Mouse (Mus musculus) neural tube, embryonic 13.5 days (tissue): ENCODE measurements at regions not wholly inside any gene's neighbourhood (a gene's known extent, or its start where the extent isn't known, plus 50 kb on each side); places are given as distances from the start of the nearest gene placed in this dataset.

Source experiments
- ATAC-seq: fragments of 200-750 bp; cut with Nextera tagmentation; 2 replicates; pipeline ENCODE4 v1.8.0; 2017; ENCODE audit warnings: low read depth, mild to moderate bottlenecking, moderate TSS enrichment, moderate library complexity
- H3K27ac ChIP-seq: fragments of 300-500 bp; sonication (generic); replicated peaks from 2 replicates; pipeline ENCODE4 v1.5.1; 2015; ENCODE audit warnings: moderate library complexity, mild to moderate bottlenecking, inconsistent platforms
- H3K27me3 ChIP-seq: fragments of 300-500 bp; sonication (generic); 2 replicates; pipeline ENCODE4 v1.6.1; 2015; ENCODE audit warnings: mild to moderate bottlenecking, inconsistent platforms
- H3K36me3 ChIP-seq: fragments of 300-500 bp; sonication (generic); 2 replicates; pipeline ENCODE4 v1.6.1; 2015; ENCODE audit warnings: mild to moderate bottlenecking, inconsistent platforms
- H3K4me1 ChIP-seq: fragments of 300-500 bp; sonication (generic); replicated peaks from 2 replicates; pipeline ENCODE4 v1.6.1; 2015; ENCODE audit warnings: inconsistent platforms
- H3K4me2 ChIP-seq: fragments of 300-500 bp; sonication (generic); 2 replicates; pipeline ENCODE4 v1.6.1; 2015; ENCODE audit warnings: inconsistent platforms, mild to moderate bottlenecking, moderate library complexity
- H3K4me3 ChIP-seq: fragments of 300-500 bp; sonication (generic); 2 replicates; pipeline ENCODE4 v1.5.1; 2015; ENCODE audit warnings: mild to moderate bottlenecking, inconsistent platforms
- H3K9ac ChIP-seq: fragments of 300-500 bp; sonication (generic); 2 replicates; pipeline ENCODE4 v1.6.1; 2015; ENCODE audit warnings: moderate library complexity, mild to moderate bottlenecking, inconsistent platforms
- H3K9me3 ChIP-seq: fragments of 300-500 bp; sonication (generic); 2 replicates; pipeline ENCODE4 v1.6.1; 2016; ENCODE audit warnings: inconsistent platforms
- WGBS: fragments of 180-500 bp; shearing (Covaris S2); methylation state at CpG from one replicate; pipeline ENCODE4 v1.1.7; 2015; 5-methylcytosine and 5-hydroxymethylcytosine counted together

DNA sequence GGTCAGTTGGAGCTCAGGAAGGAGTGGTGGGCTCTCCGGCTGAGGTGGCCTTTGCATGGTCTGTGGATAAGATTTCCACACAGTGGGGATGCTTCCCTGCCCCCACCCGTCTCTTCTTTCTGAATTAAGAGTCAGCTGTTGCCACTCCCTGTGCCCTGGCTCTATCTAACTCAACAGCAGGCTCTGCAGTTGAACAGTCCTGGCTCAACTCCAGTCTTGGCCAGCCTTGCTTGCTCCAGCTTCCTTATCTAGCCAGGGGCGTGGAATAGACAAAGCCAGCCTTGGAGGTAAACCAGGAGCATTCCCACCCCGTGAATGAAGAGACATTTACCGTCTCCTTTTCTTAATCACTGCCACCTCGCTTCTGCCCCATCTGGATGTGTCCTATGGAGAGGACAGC, 89.7 kb downstream of the Mn1 start:
- no peak overlapping the region for H3K9ac ChIP-seq
- no peak for ATAC-seq
- no peaks in the 10 kb centered on the region for H3K36me3 ChIP-seq
- 55% methylated on average over 6 of the region's 6 CpGs for WGBS
- peaks cover 47% of the 10 kb centered on the region for H3K27me3 ChIP-seq
- H3K27ac ChIP-seq = no peak overlapping the region
- H3K4me1 ChIP-seq = peaks cover 51% of the 10 kb centered on the region
- H3K9me3 ChIP-seq = no peaks in the 10 kb centered on the region
- H3K4me3 ChIP-seq = no peak overlapping the region
- H3K4me2 ChIP-seq = no peak overlapping the region

DNA sequence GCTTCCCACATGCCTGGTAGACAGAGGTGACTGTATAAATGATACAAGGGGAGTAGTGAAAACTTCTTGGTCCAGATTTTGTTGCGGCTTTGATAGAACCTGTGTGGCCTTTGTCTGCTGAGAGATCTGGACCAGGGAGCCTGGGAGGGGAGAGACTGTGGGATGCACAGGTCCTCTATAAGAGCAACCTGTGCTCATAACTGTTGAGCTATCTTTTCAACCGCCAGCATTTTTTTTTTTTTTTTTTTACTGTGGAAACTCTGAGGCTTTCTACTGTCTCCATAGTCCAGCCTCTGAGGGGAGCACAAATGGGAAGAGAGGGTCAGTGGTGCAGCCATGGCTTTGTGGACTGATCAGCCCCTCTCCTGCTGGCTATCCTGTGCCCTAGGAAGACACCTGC, 90.2 kb downstream of the Mn1 start:
- Histone ChIP-seq H3K4me3 (no peak overlapping the region), H3K9me3 (no peaks in the 10 kb centered on the region), H3K4me2 (no peak overlapping the region), H3K36me3 (no peaks in the 10 kb centered on the region), H3K27ac (no peak overlapping the region), H3K27me3 (peaks cover 43% of the 10 kb centered on the region), H3K9ac (no peak overlapping the region), H3K4me1 (peaks cover 53% of the 10 kb centered on the region)
- 94% methylated on average over 2 of the region's 2 CpGs for WGBS
- no peak for ATAC-seq

DNA sequence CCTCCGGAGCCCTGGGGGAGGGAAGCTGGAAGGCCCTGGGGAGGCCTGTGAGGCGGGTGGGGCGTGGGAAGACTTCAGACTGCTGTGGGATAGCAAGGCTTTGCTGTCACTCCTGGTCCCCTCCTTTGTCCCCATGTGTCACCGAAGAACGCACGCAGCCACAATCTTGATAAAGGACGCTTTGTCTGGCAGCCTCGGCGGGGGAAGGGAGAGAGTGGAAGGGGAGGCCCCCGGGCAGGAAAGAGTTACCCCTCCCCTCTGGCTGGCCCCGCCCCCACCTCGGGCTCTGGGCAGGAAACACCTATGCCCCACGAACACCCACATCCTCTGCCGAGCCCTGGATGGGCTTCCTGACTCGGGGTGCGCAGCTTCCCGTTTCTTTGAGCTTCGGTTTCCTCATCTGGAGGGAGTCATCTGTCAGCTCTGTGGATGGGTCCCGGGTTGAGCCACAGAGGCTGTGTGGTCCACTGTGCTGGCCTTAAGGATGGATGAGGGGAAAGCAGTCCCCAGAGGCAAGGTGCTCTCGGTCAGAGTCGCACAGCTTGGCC, 91.9 kb downstream of the Mn1 start:
- H3K4me3 ChIP-seq = no peak overlapping the region; the same call in 1 of the 2 replicates
- no peaks in the 10 kb centered on the region for H3K9me3 ChIP-seq
- peaks cover 35% of the 10 kb centered on the region for H3K27me3 ChIP-seq
- WGBS = 2% methylated on average over 21 of the region's 21 CpGs
- H3K4me1 ChIP-seq = peaks cover 61% of the 10 kb centered on the region
- peak; percentile 36; the same call in 1 of the 2 replicates for ATAC-seq
- H3K9ac ChIP-seq = no peak overlapping the region
- H3K4me2 ChIP-seq = peak overlapping the region; percentile 37
- peak overlapping the region; percentile 52 for H3K27ac ChIP-seq
- no peaks in the 10 kb centered on the region for H3K36me3 ChIP-seq

DNA sequence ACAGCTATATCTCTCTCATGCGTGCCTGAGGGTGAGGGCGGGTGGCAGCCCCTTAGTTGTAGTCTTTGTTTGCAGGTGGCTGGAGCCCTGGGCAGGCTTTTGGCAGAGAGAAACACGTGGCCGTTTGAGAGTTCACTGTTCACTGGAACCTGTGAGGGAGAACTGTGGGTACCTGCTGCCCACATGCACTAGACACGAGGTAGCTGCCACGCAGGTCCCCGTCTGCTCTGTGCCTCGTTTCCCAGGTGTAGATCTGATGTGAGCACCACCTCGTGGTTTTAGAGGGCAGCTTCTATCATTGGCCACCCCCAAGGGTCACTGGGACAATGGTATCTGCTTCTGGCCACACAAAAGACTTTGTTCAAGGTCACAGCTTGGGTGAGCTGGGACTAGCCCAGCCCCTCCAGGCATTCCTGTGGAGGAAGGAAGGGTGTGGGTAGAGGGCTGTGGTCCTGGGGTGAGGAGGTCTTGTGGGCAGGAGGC, 92.5 kb downstream of the Mn1 start:
- Histone ChIP-seq H3K4me2 (peak overlapping the region; percentile 37), H3K4me3 (no peak overlapping the region), H3K36me3 (no peaks in the 10 kb centered on the region), H3K27ac (0 out of 2 replicates have a peak overlapping the region, but pooled peaks have one; percentile 52), H3K27me3 (peaks cover 29% of the 10 kb centered on the region), H3K9ac (no peak overlapping the region), H3K4me1 (peaks cover 67% of the 10 kb centered on the region), H3K9me3 (no peaks in the 10 kb centered on the region)
- WGBS = 8% methylated on average over 9 of the region's 9 CpGs
- ATAC-seq = no peak

DNA sequence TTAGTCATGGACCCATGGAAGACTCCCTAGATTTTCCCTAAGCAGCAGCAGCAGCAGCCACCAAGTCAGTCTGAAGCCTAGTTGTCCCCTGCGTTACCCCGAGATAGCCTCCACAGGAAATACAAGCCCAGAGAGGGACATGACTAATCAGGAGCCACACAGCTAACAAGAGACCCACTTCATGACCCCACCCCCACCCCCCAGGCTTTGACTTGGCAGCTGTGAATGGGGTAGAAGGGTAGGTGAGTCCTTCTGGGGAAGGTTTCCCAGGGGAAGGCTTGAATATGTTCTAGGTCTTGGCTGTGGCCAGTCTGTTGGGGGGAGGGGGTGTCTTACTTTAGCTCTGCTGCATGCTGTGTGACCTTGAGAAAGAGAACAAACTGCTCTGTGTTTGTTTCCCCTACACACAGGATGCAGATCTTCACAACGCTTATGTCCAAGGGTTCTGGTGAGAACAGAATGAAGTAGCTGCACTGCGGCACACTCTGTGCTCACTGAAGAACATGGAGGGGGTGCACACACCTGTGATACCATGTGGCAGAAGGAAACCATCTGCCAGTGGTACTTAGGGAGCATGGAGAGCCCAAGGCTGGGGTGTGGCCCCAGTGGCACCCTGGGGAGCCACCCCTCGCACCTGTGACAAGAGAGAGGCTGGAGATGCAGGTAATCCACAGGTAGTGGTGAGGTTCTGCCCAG, 93.2 kb downstream of the Mn1 start:
- H3K4me2 ChIP-seq = no peak overlapping the region
- H3K9ac ChIP-seq = no peak overlapping the region
- H3K4me1 ChIP-seq = peaks cover 74% of the 10 kb centered on the region
- peaks cover 22% of the 10 kb centered on the region for H3K27me3 ChIP-seq
- WGBS = 68% methylated on average over 5 of the region's 5 CpGs
- H3K4me3 ChIP-seq = no peak overlapping the region
- H3K9me3 ChIP-seq = no peaks in the 10 kb centered on the region
- H3K27ac ChIP-seq = no peak overlapping the region
- H3K36me3 ChIP-seq = no peaks in the 10 kb centered on the region
- ATAC-seq = no peak

DNA sequence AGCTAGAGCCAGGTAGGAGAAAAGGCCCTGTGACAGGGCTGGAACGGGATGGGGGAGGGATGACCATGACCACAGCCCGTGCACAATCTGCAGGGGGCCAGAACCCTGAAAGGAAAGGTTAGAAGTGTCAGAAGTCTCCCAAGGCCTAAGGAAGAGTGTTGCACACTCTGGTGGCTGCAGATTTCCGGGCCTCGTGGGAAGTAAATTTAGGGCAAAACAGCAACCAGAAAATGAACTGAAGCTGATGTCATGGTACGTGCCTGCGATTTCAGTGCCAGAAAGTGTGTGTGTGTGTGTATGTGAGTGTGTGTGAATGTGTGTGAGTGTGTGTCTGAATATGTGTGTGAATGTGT, 93.7 kb downstream of the Mn1 start:
- whole genome bisulfite sequencing = 57% methylated on average over 6 of the region's 6 CpGs
- no peak overlapping the region for H3K9ac ChIP-seq
- no peaks in the 10 kb centered on the region for H3K36me3 ChIP-seq
- peaks cover 21% of the 10 kb centered on the region for H3K27me3 ChIP-seq
- H3K9me3 ChIP-seq = no peaks in the 10 kb centered on the region
- no peak overlapping the region for H3K27ac ChIP-seq
- peaks cover 76% of the 10 kb centered on the region for H3K4me1 ChIP-seq
- no peak for ATAC-seq
- no peak overlapping the region for H3K4me2 ChIP-seq
- no peak overlapping the region for H3K4me3 ChIP-seq

DNA sequence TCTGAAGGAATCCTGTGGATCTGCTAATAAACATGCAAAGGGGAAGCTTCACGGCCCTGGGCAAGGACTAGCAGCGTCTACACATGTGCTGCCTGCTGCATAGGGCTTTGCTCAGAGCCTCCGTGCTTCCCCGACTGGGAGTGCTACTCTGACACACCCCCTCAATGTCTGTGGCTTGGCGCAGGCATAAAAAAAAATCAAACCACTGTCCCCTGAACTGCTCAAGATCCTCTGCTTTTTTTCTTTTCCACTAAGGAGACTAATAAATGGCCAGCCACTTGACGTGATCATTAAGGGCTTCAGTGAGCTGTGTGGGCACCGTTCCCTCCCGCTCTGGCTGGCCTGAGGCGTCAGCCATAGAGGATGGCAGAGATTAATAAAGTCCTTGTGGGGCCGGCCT, 94.8 kb downstream of the Mn1 start:
- H3K4me1 ChIP-seq = peaks cover 64% of the 10 kb centered on the region
- peak overlapping the region; percentile 12; the same call in 1 of the 2 replicates for H3K9ac ChIP-seq
- H3K4me2 ChIP-seq = no peak overlapping the region
- peaks cover 25% of the 10 kb centered on the region for H3K27me3 ChIP-seq
- 5% methylated on average over 10 of the region's 10 CpGs for WGBS
- no peak overlapping the region for H3K4me3 ChIP-seq
- H3K36me3 ChIP-seq = no peaks in the 10 kb centered on the region
- H3K9me3 ChIP-seq = no peaks in the 10 kb centered on the region
- no peak; the same call in 1 of the 2 replicates for ATAC-seq
- H3K27ac ChIP-seq = no peak overlapping the region; the same call in 1 of the 2 replicates

DNA sequence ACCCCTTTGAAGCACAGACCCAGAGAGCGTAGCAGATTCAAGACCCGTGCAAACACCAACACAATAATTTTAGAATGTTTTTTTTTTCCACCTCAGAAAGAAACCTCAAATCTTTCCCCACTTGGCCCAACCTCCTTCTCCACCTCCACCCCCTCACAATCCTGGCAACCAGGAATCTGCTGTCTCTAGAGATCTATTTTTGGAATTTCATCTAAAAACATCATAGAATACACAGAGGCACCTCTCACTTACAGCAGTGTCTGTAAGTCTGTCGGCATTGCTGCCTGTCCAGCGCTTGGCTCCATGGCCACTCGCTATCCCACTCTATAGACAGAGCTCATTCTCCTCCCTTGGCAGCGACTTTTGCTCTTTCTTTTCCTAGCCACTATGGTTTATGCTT, 96.8 kb downstream of the Mn1 start:
- no peak overlapping the region for H3K4me3 ChIP-seq
- H3K9me3 ChIP-seq = no peaks in the 10 kb centered on the region
- no peak overlapping the region for H3K4me2 ChIP-seq
- H3K27me3 ChIP-seq = peaks cover 22% of the 10 kb centered on the region
- H3K36me3 ChIP-seq = no peaks in the 10 kb centered on the region
- H3K9ac ChIP-seq = no peak overlapping the region
- peaks cover 57% of the 10 kb centered on the region for H3K4me1 ChIP-seq
- no peak for ATAC-seq
- WGBS = 81% methylated on average over 6 of the region's 6 CpGs
- H3K27ac ChIP-seq = no peak overlapping the region

DNA sequence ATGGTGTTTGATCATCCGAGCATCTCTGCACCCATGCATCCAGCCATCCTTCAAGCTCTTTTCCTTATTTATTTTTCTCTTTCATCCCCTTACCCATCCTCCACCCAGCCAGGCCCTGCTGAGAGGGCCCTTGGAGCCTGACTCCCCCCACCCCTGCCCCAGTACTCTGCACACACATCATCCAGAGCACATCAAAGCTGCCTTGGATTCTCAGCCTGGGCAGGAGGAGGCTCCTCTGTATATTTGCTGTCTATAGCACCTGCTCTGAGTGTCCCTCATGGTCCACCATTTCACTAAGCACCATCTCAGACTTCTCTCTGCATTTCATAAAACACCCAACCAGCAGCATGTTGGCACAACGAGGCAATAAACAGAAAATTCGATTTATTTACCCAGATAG, 101.9 kb downstream of the Mn1 start:
- Histone ChIP-seq H3K4me1 (peaks cover 41% of the 10 kb centered on the region), H3K9me3 (no peaks in the 10 kb centered on the region), H3K27ac (peak overlapping the region; percentile 86), H3K36me3 (no peaks in the 10 kb centered on the region), H3K4me3 (no peak overlapping the region), H3K9ac (peak overlapping the region; percentile 38; the same call in 1 of the 2 replicates), H3K27me3 (peaks cover 11% of the 10 kb centered on the region), H3K4me2 (no peak overlapping the region)
- 55% methylated on average over 3 of the region's 3 CpGs for WGBS
- no peak for ATAC-seq

DNA sequence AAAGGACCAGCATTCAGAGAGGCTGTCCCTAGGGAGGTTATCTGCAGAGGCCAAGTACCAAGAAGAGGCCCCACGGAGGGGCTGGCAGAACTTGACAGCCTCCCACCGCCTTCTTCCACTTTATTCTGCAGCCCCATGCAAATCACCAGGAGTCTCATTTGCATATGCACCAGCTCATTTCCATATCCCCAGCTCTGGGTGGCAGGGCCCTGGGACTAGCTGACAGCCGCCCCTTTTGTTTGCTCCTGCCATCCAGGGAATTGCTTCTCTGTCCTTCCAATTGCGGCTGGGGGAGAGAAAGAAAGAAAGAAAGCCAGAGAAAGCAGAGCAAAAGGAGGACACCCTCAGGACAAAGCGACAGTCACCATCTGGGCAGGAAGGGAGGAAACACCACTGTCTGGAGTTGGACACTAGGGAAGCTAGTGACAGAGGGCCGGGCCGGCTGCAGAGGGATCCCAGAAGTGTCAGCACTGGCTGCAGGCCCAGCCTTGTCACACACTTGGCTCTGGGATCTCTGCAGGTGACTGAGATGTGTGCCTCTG, 102.4 kb downstream of the Mn1 start:
- Histone ChIP-seq H3K27ac (peak overlapping the region; percentile 86), H3K9me3 (no peaks in the 10 kb centered on the region), H3K9ac (peak overlapping the region; percentile 38), H3K4me3 (no peak overlapping the region), H3K27me3 (peaks cover 11% of the 10 kb centered on the region), H3K36me3 (no peaks in the 10 kb centered on the region), H3K4me1 (peaks cover 36% of the 10 kb centered on the region), H3K4me2 (no peak overlapping the region)
- WGBS = 2% methylated on average over 7 of the region's 7 CpGs
- ATAC-seq = peak; percentile 82

DNA sequence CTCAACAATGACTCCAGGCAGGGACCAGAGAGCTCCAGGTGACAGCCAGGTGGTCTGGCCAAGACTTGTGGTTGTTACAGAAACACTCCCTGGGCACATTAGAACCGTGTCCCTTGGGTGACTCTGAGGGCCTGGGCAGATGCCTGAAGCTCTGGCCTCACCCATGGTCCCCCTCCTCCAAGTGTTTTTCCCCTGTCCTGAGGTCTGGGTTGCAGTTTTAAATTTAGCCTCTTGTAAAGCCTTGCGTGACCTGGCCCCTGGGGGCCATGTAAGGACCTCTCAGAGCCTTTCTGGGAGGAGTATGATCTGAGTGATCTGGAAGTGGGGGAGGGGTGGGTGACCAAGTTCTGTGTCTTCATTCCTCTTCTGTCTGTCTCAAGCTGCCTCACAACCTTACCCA, 104.7 kb downstream of the Mn1 start:
- Histone ChIP-seq H3K9me3 (no peaks in the 10 kb centered on the region), H3K27me3 (peaks cover 18% of the 10 kb centered on the region; the same call in 1 of the 2 replicates), H3K36me3 (no peaks in the 10 kb centered on the region), H3K9ac (no peak overlapping the region), H3K27ac (no peak overlapping the region), H3K4me2 (no peak overlapping the region), H3K4me3 (no peak overlapping the region), H3K4me1 (peaks cover 26% of the 10 kb centered on the region)
- 77% methylated on average over 2 of the region's 2 CpGs for WGBS
- ATAC-seq = no peak

DNA sequence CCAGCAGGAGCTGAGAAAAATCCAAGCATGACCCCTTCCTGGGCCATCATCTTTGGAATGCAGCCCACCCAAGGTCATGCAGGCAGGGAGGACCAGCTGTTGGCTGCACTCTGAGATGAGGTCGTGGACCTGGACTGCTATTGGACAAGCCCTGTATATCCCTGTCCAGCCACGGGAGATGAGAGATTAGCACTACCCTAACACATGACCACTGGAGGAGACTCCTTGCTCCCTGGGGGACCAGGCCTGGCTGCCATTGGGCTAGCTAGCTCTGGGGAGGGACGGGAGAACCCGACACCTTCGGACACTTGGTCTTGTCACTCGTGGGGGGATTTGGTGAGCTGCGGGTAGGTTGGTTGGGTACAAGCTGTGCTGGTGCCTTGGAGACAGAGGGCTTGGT, 105.4 kb downstream of the Mn1 start:
- 64% methylated on average over 7 of the region's 7 CpGs for WGBS
- Histone ChIP-seq H3K4me3 (no peak overlapping the region), H3K9ac (no peak overlapping the region), H3K4me1 (peaks cover 31% of the 10 kb centered on the region), H3K27ac (no peak overlapping the region), H3K4me2 (no peak overlapping the region), H3K36me3 (no peaks in the 10 kb centered on the region), H3K9me3 (no peaks in the 10 kb centered on the region), H3K27me3 (peaks cover 25% of the 10 kb centered on the region)
- no peak for ATAC-seq
